Mouse (Mus musculus) gastrocnemius, adult 18-20 months (tissue): ENCODE results near the gene Dmac2. TPM values are rescaled to one million over a fixed set of nuclear protein-coding genes. Genes with fewer than 3 reads are reported as not detected.

Experiments
- DNase-seq: peaks from one replicate; pipeline ENCODE4 v3.0.0; 2021; ENCODE audit warnings: low spot score
- total RNA-seq, 2 experiments: library from RNA; stranded (reverse); gene quantifications; 2 replicates each; pipeline ENCODE4 v1.2.3; 2021

The Dmac2 gene
- total RNA-seq, 2 experiments from 2014 or later: 38.7 to 43.2 TPM

- DNase-seq: no peak
Observed at GRCm38 (mm10) chr7:25649839-25650238, 30.6 kb downstream of the Dmac2 start.

- DNase-seq: no peak
Observed at GRCm38 (mm10) chr7:25651281-25651680, 32.1 kb downstream of the Dmac2 start.

DNA sequence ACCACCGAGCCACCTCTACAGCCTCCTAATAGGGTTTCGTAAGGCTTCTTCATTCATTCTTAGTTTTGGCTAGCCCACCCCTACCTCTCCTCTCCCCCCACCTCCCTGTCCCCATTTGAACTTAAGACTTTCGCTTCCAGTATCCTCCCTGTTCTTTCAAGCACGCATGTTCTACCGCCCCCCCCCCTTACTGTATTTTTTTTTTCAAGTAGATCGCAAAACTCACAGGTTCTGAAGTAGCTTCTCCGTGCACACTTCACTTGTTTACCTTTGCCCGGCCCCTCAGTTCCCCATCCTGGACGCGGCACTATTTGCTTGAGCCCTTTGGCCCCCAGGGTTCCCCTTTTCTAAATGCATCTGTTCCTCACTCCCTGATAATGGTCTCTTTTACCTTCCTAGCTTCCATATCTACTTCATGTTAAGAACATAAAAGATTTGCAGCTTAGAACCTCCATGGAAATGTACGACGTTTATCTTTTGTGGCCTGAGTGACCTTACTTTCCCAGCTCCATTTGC lies 33.1 kb downstream of the Dmac2 start:
- no peak for DNase-seq

DNA sequence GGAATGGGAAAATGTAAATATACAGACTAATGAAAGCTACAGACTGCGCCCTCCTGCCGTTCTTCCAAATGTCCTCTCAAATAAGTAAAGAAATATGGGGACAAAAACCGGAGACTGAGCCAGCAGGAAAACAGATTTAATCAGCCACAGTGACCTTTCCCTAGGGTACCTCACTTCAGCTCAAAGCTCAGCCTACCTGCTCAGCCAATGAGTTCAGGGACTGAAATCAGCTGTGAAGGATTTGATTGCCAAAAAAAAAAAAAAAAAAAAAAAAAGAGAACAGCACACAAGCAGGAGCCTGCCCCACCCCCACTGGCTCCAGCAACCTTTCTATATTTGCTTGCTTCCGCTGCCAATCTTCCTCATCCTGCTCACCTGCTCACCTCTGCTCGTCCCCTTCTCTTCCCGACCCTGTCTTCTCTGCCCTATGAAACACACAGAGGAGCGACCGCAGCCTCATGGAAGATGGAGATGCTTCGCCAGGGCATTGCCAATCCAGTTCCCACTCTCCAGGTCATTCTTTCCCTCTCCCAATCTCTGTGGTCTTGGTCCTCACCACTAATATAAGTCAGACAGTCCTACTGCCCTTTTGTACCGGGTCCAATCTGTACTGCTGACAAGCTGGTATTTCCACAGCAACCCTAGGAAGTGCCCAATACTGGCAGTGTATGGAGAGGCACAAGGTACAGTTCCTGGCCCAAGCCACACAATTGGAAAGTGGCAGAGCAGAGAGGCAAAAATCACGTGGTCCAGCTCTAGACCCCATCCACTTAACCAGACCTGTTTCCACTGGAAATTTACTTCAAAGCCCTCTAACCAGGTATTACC lies 36.6 kb downstream of the Dmac2 start:
- no peak for DNase-seq

GRCm38 (mm10) chr7:25657785-25658184 lies 38.6 kb downstream of the Dmac2 start:
- peak; percentile 34 for DNase-seq

GRCm38 (mm10) chr7:25658657-25659472 lies 39.7 kb downstream of the Dmac2 start, which contains the start of the genes Bckdha and Exosc5:
Gene Bckdha (minus strand): TSS chr7:25658981.
Gene Exosc5 (plus strand): TSS chr7:25659164.
- peak; percentile 100 for DNase-seq

GRCm38 (mm10) chr7:25666381-25666780 lies 47.2 kb downstream of the Dmac2 start:
- no peak for DNase-seq

DNA sequence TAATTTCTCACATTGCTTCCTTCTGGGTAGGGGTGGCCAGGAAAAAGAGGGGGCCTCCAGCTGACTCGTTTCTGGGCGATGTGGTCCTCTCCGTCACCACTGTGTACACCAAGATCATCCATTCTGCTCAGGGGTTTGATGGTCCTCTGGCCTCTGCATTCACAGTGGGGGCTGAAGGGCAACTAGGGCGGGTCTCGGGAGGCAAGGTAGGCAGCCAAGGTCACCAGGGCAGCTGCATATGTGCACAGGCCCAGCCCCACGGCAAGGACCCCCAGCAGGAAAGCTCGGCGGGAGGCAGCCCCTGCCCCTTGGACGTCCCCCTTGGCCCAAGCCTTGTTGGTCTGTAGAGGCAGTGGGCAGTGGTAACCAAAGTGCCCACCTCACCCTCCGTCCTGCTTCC lies 49.9 kb downstream of the Dmac2 start:
- no peak for DNase-seq

- DNase-seq: no peak
Observed at GRCm38 (mm10) chr7:25669631-25670030, 50.4 kb downstream of the Dmac2 start.

DNA sequence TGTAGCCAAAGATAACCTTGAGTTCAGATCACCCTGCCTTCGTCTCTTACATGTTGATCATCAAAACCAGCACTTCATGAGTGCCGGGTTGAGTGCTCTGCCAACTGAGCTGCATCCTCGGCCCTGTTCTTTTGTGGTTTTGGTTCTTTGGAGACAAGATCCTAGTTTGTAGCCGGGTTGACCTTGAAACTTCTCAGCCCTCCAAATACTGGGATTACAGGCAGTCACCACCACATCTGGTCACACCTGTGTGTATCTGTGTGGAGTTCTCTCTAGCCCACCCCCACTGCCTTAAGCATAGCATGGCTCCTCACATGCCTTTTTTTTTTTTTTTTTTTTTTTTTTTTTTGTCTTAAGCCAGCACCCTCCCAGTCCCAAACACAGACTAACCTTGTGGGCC lies 50.9 kb downstream of the Dmac2 start:
- DNase-seq: no peak

GRCm38 (mm10) chr7:25671686-25672085 lies 52.5 kb downstream of the Dmac2 start:
- DNase-seq: no peak

GRCm38 (mm10) chr7:25672442-25672841 lies 53.2 kb downstream of the Dmac2 start:
- no peak for DNase-seq

- no peak for DNase-seq
Observed at GRCm38 (mm10) chr7:25674297-25674696, 55.1 kb downstream of the Dmac2 start.

GRCm38 (mm10) chr7:25674719-25675300 lies 55.6 kb downstream of the Dmac2 start, which contains the start of gene Tmem91:
Gene Tmem91 (minus strand): TSS chr7:25675166.
- no peak for DNase-seq

Other genes with a start within 250 kb of the Dmac2 start
- gene Cnfn, start 249.7 kb upstream of the Dmac2 start, total RNA-seq: not detected
- 10 to 100 TPM; 21.3 to 22.7 TPM for gene Lipe, start 220.7 kb upstream of the Dmac2 start, total RNA-seq
- gene Cxcl17, start 206.5 kb upstream of the Dmac2 start, total RNA-seq: not detected
- 1 to 10 TPM; 2.7 to 4.4 TPM for gene Ceacam1, start 141.8 kb upstream of the Dmac2 start, total RNA-seq
- gene Ceacam2, start 79.6 kb upstream of the Dmac2 start, total RNA-seq: 1 to 10 TPM in 1 of 2 experiments, under 1 TPM in 1; 0.46 to 1.1 TPM
- gene Erich4, start 3.5 kb upstream of the Dmac2 start, total RNA-seq: not detected
- 1 to 10 TPM; 1.1 to 1.3 TPM for gene B3gnt8, start 7.2 kb downstream of the Dmac2 start, total RNA-seq
- gene Bckdha, start 39.6 kb downstream of the Dmac2 start, total RNA-seq: 100 to 1,000 TPM; 134 to 137 TPM
- 10 to 100 TPM; 19.9 to 21.3 TPM for gene Exosc5, start 39.8 kb downstream of the Dmac2 start, total RNA-seq
- not detected for gene Tmem91, start 55.8 kb downstream of the Dmac2 start, total RNA-seq
- gene B9d2, start 61.4 kb downstream of the Dmac2 start, total RNA-seq: 1 to 10 TPM; 7.3 to 7.8 TPM
- gene Tgfb1, start 67.6 kb downstream of the Dmac2 start, total RNA-seq: 1 to 10 TPM; 3.9 to 7.8 TPM
- gene Ccdc97, start 99.7 kb downstream of the Dmac2 start, total RNA-seq: 10 to 100 TPM; 42.1 to 43.5 TPM
- gene Hnrnpul1, start 135.3 kb downstream of the Dmac2 start, total RNA-seq: 10 to 100 TPM; 69.1 to 73.4 TPM
- 10 to 100 TPM; 27.6 to 42.7 TPM for gene Axl, start 169.3 kb downstream of the Dmac2 start, total RNA-seq
- under 1 TPM; 0.16 to 0.28 TPM for gene Cyp2s1, start 197.5 kb downstream of the Dmac2 start, total RNA-seq